Mouse (Mus musculus) kidney, postnatal 14 days (tissue): ENCODE data around the gene Wipf2.
"Not testable (repeated sequence)": the region's sequence is repeated elsewhere in the genome, so short reads cannot be mapped to it uniquely, and the experiment has no call there.

Experiments
- DNase-seq: peaks from one replicate; pipeline ENCODE4 v3.0.0; 2022; ENCODE audit warnings: mixed read lengths

The Wipf2 gene

GRCm38 (mm10) chr11:98933151-98933550, 69.7 kb downstream of the Wipf2 start:
- DNase-seq: peak; percentile 80

GRCm38 (mm10) chr11:98933847-98934246, 70.4 kb downstream of the Wipf2 start:
- DNase-seq: not testable (repeated sequence)

- no peak for DNase-seq
These were observed 70.9 kb downstream of the Wipf2 start for GRCm38 (mm10) chr11:98934367-98934766.

- DNase-seq: peak; percentile 85
These were observed 71.7 kb downstream of the Wipf2 start for GRCm38 (mm10) chr11:98935123-98935522.

GRCm38 (mm10) chr11:98936170-98936569, 72.7 kb downstream of the Wipf2 start:
- peak; percentile 86 for DNase-seq

- no peak for DNase-seq
These were observed 73.4 kb downstream of the Wipf2 start for GRCm38 (mm10) chr11:98936606-98937409.

GRCm38 (mm10) chr11:98937410-98937913, 74.0 kb downstream of the Wipf2 start:
- DNase-seq: peak; percentile 96

- peak; percentile 76 for DNase-seq
These were observed 74.7 kb downstream of the Wipf2 start for GRCm38 (mm10) chr11:98937914-98938694.

- DNase-seq: no peak
These were observed 75.3 kb downstream of the Wipf2 start for GRCm38 (mm10) chr11:98938701-98939083.

- no peak for DNase-seq
These were observed 75.9 kb downstream of the Wipf2 start for GRCm38 (mm10) chr11:98939084-98939952.

GRCm38 (mm10) chr11:98939953-98940641, 76.7 kb downstream of the Wipf2 start:
- DNase-seq: no peak

GRCm38 (mm10) chr11:98940776-98941175, 77.3 kb downstream of the Wipf2 start:
- DNase-seq: no peak

- DNase-seq: peak; percentile 86
These were observed 77.9 kb downstream of the Wipf2 start for GRCm38 (mm10) chr11:98941341-98941825.

- DNase-seq: peak; percentile 90
These were observed 78.5 kb downstream of the Wipf2 start for GRCm38 (mm10) chr11:98941826-98942550.

GRCm38 (mm10) chr11:98942555-98942922, 79.1 kb downstream of the Wipf2 start:
- DNase-seq: no peak

GRCm38 (mm10) chr11:98942923-98943641, 79.6 kb downstream of the Wipf2 start:
- peak; percentile 86 for DNase-seq

GRCm38 (mm10) chr11:98943741-98944461, 80.5 kb downstream of the Wipf2 start:
- DNase-seq: peak; percentile 65

- DNase-seq: peak; percentile 12
These were observed 81.6 kb downstream of the Wipf2 start for GRCm38 (mm10) chr11:98944897-98945604.

- peak; percentile 91 for DNase-seq
These were observed 82.2 kb downstream of the Wipf2 start for GRCm38 (mm10) chr11:98945605-98945977.
